Mouse (Mus musculus) limb, embryonic 14.5 days (tissue): Measurements from ENCODE around the gene Senp1. TPM values are rescaled to one million over a fixed set of nuclear protein-coding genes. Genes with fewer than 3 reads are reported as not detected.
A peak's percentile ranks its signal among the peaks of the same experiment; 100 is the strongest.

Experiments
- ATAC-seq: fragments of 200-750 bp; cut with Nextera tagmentation; 2 replicates; pipeline ENCODE4 v1.8.0; 2017; ENCODE audit warnings: low read depth, moderate number of reproducible peaks, moderate TSS enrichment; ENCODE audit not compliant: low FRiP score
- DNase-seq: peaks from one replicate; pipeline ENCODE4 v3.0.0-alpha.2; 2015; ENCODE audit warnings: low spot score
- H3K27ac ChIP-seq: fragments of 300-500 bp; sonication (generic); replicated peaks from 2 replicates; pipeline ENCODE4 v1.5.1; 2014; ENCODE audit warnings: low read depth, mild to moderate bottlenecking, low read length, moderate library complexity, mixed read lengths
- H3K27me3 ChIP-seq: fragments of 300-500 bp; sonication (generic); 2 replicates; pipeline ENCODE4 v1.6.1; 2014; ENCODE audit warnings: low read length, mixed read lengths; ENCODE audit not compliant: control insufficient read depth, insufficient read depth
- H3K36me3 ChIP-seq: fragments of 300-500 bp; sonication (generic); 2 replicates; pipeline ENCODE4 v1.6.1; 2014; ENCODE audit warnings: mild to moderate bottlenecking, low read length, moderate library complexity, mixed read lengths; ENCODE audit not compliant: control insufficient read depth, insufficient read depth
- H3K4me1 ChIP-seq: fragments of 300-500 bp; sonication (generic); 2 replicates; pipeline ENCODE4 v1.6.1; 2014; ENCODE audit warnings: antibody characterized with exemption, low read length, mixed read lengths; ENCODE audit not compliant: control insufficient read depth, insufficient read depth
- H3K4me2 ChIP-seq: fragments of 300-500 bp; sonication (generic); replicated peaks from 2 replicates; pipeline ENCODE4 v1.6.1; 2014; ENCODE audit warnings: low read depth, mild to moderate bottlenecking, low read length, moderate library complexity; ENCODE audit not compliant: severe bottlenecking
- H3K4me3 ChIP-seq: fragments of 300-500 bp; sonication (generic); replicated peaks from 2 replicates; pipeline ENCODE4 v1.5.1; 2014; ENCODE audit warnings: low read length
- H3K9ac ChIP-seq: fragments of 300-500 bp; sonication (generic); 2 replicates; pipeline ENCODE4 v1.6.1; 2014; ENCODE audit warnings: mild to moderate bottlenecking, low read depth, low read length, moderate library complexity; ENCODE audit not compliant: severe bottlenecking
- H3K9me3 ChIP-seq: fragments of 300-500 bp; sonication (generic); 2 replicates; pipeline ENCODE4 v1.6.1; 2016; ENCODE audit warnings: low read length; ENCODE audit not compliant: control insufficient read depth
- POLR2A ChIP-seq: fragments of 200-500 bp; IDR thresholded peaks from 2 replicates; pipeline ENCODE4 v1.8.0; 2012; ENCODE audit warnings: inconsistent platforms, mild to moderate bottlenecking, moderate library complexity, borderline replicate concordance; ENCODE audit not compliant: insufficient read depth, insufficient read length; ENCODE audit errors: extremely low read depth
- WGBS: fragments of 180-500 bp; shearing (Covaris S2); extraction: QIAGEN DNeasy Blood & Tissue Kit; methylation state at CpG from one replicate; pipeline ENCODE4 v1.1.7; 2014; 5-methylcytosine and 5-hydroxymethylcytosine counted together
- polyA plus RNA-seq, 2 experiments: library from polyadenylated mRNA; depleted of rRNA in 1 of 2; stranded (reverse) in 1 of 2; unstranded in 1 of 2; fragments of >200 nt; fragmentation: Nextera tagmentation in 1 of 2; extraction: Ambion mirVana in 1 of 2; gene quantifications; 2 replicates each; pipeline versions ENCODE4 v1.2.1 to v1.2.3; 2012 to 2014

The Senp1 gene
- polyA plus RNA-seq, 2 experiments, result 30.5 to 32.5 TPM

DNA sequence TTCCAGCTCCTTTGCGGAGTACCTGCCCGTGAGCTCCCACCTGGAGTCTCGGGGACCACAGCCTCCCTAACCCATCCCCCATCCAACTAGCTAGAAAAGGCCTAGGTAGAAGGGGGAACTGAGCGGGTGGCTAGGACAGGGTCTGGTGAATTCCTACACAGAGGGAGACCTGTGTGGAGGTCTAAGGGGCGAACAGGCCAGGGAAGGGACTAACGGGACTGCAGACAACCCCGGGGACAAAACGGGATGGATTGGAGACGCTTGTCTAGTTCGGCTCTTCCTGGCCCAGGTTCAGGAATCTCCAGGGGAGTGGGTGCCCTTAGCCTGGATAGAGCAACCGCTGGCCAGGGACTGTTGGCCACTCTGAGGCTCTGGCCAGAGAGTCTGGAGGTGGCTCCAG lies 88.4 kb downstream of the Senp1 start:
- Histone ChIP-seq H3K4me1 (peaks cover 15% of the 10 kb centered on the region), H3K27me3 (no peaks in the 10 kb centered on the region; the same call in 1 of the 2 replicates)

DNA sequence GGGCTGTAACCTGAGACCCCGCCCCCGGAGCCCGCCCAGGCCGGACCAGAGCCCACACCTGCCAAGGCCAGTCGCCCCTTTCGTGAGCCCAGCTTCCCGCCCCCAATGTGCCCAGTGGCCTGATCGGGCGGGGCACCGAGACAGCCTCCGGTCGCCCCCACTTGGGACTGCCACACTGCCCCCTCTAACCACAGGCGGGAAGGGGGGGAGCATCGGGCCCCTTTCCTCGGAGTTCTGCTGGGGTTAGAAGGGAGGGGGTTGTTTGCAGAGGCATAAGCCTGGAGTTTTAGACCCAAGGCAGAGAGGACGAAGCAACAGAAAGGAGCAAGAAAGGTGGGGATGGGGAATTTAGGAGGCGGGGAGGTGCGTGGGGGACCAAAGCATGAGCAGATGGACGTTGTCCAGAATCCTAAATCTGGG lies 88.8 kb downstream of the Senp1 start:
- WGBS, result 0% methylated on average over 7 of the region's 19 CpGs
- H3K27me3 ChIP-seq, result no peaks in the 10 kb centered on the region; the same call in 1 of the 2 replicates
- peak overlapping the region; percentile 90 for H3K4me2 ChIP-seq
- TF ChIP-seq POLR2A, result no peak
- peaks cover 19% of the 10 kb centered on the region for H3K4me1 ChIP-seq
- peak overlapping the region; percentile 87 for H3K27ac ChIP-seq
- peak overlapping the region; percentile 84 for H3K9ac ChIP-seq
- peak overlapping the region; percentile 63 for H3K4me3 ChIP-seq
- ATAC-seq (peak; percentile 58), DNase-seq (no peak)
- no peaks in the 10 kb centered on the region for H3K9me3 ChIP-seq
- H3K36me3 ChIP-seq, result no peaks in the 10 kb centered on the region; the same call in none of the 2 replicates

More for the DNA sequence above, 88.4 kb downstream of the Senp1 start:
- peak overlapping the region; percentile 90 for H3K4me2 ChIP-seq
- peak overlapping the region; percentile 63 for H3K4me3 ChIP-seq
- ATAC-seq (no peak), DNase-seq (no peak)
- peak overlapping the region; percentile 87 for H3K27ac ChIP-seq
- 7% methylated on average over 11 of the region's 11 CpGs for WGBS
- no peak for TF ChIP-seq POLR2A
- no peaks in the 10 kb centered on the region; the same call in 1 of the 2 replicates for H3K36me3 ChIP-seq
- H3K9me3 ChIP-seq, result no peaks in the 10 kb centered on the region
- H3K9ac ChIP-seq, result peak overlapping the region; percentile 84

DNA sequence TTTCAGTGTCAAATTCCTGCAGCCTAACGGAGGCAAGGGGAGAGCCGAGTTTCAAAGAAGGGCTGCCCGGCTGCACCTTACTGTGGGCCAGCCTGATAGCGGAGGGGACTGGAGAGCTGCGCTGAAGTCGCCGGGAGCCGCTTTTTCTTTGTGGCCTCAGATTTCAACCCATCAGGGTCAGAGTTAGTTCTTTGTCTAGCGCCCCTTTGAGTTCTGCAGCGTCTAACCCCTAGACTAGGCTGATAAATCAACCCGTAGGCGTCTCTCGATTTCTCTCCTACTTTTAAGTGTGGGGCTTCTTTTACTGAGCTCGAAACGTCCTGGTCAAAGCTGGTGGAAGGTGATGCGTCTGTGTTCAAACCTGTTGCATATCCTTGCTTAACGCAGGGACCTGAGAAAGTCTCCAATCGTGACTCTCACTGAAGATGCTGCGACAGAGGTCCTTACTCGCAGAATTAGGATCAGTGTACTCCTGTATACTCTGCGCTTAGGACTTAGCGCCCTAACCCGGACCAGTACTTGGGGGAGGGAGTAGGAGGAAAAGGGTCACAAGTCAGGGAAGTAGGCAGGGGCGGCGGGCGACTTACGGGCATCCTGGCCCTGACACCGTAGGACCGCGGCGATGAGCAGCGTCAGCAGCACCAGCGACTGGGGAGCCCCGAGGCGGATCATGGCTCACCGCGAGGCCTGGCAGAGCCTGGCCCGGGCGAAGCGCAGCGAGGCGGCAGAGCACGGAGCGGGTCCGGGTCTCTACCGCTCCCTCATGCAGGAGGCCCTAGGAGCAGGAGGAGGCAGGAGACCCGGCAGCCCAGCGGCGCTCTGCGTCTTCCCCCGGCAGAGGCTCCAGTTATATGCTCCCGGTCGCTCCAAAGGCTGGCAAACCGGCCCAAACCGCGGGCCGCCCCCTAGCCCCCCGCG lies 89.5 kb downstream of the Senp1 start, which contains the start of gene Col2a1:
Gene Col2a1, minus strand, starts transcription at position 874 of the 918 bp plus-strand sequence.
- DNase-seq (peak; percentile 67), ATAC-seq (peak; percentile 69; the same call in 1 of the 2 replicates)
- H3K9ac ChIP-seq, result peak within 1 kb of the TSS; percentile 84
- H3K36me3 ChIP-seq, result peaks cover 6% of the 10 kb centered on the region
- peak within 1 kb of the TSS; percentile 90 for H3K4me2 ChIP-seq
- H3K9me3 ChIP-seq, result no peaks in the 10 kb centered on the region
- peaks cover 3% of the 10 kb centered on the region; the same call in 1 of the 2 replicates for H3K27me3 ChIP-seq
- H3K27ac ChIP-seq, result peak within 1 kb of the TSS; percentile 87
- WGBS, result 4% methylated on average over 54 of the region's 59 CpGs
- peak within 1 kb of the TSS; percentile 63 for H3K4me3 ChIP-seq
- TF ChIP-seq POLR2A, result peak; percentile 97
- peaks cover 23% of the 10 kb centered on the region for H3K4me1 ChIP-seq

DNA sequence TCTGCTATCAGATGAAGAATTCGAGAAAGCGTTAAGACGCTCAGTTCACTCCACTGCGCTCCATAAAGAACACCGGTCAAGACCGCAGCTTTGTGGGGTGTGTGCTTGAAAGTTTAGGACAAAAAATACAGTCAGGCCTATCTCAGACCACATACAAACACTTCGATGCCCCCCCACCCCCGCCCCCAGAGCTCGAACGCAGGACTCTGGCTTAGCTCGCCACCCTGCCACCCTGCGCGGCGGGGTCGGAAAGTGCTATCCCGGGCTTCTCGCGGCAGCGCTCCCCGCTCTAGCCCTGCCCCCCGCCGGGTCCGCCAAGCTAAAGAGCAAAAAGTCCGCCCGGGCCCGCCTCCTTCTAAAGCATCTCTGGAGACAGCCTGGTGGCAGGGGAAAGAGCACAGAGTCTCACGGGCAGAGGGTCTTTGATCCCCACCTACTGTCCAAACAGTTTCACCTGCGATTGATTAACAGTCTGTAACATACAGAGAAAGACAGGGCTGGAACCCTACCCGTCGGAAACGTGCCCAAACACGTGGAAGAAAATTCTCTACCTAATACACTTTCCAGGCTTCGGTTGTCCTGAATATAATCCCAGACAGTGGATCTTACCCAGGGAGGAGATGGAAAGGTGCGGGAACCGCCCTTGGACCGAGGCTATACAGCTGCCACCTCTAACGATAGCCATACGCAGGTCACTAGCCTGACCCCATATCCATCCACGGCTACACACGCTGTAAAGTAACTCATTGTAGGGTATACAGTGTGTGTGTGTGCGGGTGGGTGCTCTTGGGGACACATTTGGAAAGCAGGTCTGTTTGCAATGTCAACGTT lies 90.3 kb downstream of the Senp1 start:
- peaks cover 23% of the 10 kb centered on the region for H3K4me1 ChIP-seq
- peaks cover 14% of the 10 kb centered on the region for H3K36me3 ChIP-seq
- peak overlapping the region; percentile 90 for H3K4me2 ChIP-seq
- no peak for ATAC-seq
- peaks cover 3% of the 10 kb centered on the region; the same call in 1 of the 2 replicates for H3K27me3 ChIP-seq
- TF ChIP-seq POLR2A, result 0 out of 2 replicates have a peak, but pooled peaks have one; percentile 40
- under 1% methylated on average over 42 of the region's 42 CpGs for whole genome bisulfite sequencing
- no peak for DNase-seq
- no peaks in the 10 kb centered on the region for H3K9me3 ChIP-seq
- H3K9ac ChIP-seq, result peak overlapping the region; percentile 84
- peak overlapping the region; percentile 63 for H3K4me3 ChIP-seq
- peak overlapping the region; percentile 87 for H3K27ac ChIP-seq
